Comparison of ENCODE assay signal across 1 mouse cellular context in the genomic region with DNA sequence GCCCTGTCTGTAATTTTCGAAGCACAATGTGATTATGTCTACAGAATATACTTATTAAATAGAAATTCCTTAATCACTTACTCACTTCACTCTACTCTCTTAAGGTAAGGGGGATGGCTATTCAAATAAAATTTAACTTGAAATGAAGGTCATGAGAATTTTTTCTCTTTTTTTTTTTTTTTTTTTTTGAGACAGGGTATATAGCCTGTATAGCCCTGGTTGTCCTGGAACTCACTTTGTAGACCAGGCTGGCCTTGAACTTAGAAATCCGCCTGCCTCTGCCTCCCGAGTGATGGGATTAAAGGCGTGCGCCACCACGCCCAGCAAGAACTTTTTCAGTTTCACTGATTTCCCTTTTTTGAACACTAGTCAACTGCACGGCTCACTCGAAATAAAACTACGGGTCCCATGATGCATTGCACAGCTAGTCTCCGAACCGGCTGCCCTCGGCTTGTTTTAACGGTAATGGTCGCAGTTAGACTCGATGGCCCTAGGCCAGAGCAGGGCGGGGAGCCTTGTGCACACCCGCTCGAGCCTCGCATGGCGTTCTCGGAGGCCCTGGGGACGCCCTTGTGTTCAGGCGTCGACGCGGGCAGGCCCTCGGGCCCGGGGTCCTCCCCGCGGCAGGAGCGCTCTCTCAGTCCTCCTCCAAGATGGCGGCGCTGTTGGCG.
A peak's percentile ranks its signal among the peaks of the same experiment; 100 is the strongest.
TF ChIP-seq lines count a peak whose summit lies in the region.

TSS of gene Nup205 (plus strand) at position 443 of the 671 bp plus-strand sequence.

TF ChIP-seq in MEL, 35 proteins besides CTCF, POLR2A, EP300 and RAD21 (continued from another document):
- no peak for TF ChIP-seq ZC3H11A (IDR thresholded peaks at IDR 0.05; ENCODE audit: low read depth, low read length)
- peak; percentile 81 for TF ChIP-seq SIN3A (IDR thresholded peaks at IDR 0.05; ENCODE audit: low read length)
- peak; percentile 81; the same call in 1 of the 2 replicates for TF ChIP-seq KAT2A (conservative IDR thresholded peaks at IDR 0.05; ENCODE audit: low read depth, low read length)
- TF ChIP-seq E2F4 (IDR thresholded peaks at IDR 0.05; ENCODE audit: borderline replicate concordance, low read depth, low read length), result no peak; the same call in 1 of the 2 replicates
- TF ChIP-seq POLR2AphosphoS5 (IDR thresholded peaks at IDR 0.05; ENCODE audit: borderline replicate concordance, low read depth, low read length), result no peak
- TF ChIP-seq TCF12 (IDR thresholded peaks at IDR 0.05; ENCODE audit: low read depth, low read length), result no peak
- no peak for TF ChIP-seq CHD1 (IDR thresholded peaks at IDR 0.05; ENCODE audit: low read depth, low read length)
- 0 out of 2 replicates have a peak, but pooled peaks have one; percentile 38 for TF ChIP-seq ELF1 (IDR thresholded peaks at IDR 0.05; ENCODE audit: low read depth, low read length)
- no peak for TF ChIP-seq CHD2 (IDR thresholded peaks at IDR 0.05; ENCODE audit: low read length)
- no peak for TF ChIP-seq GATA1 (IDR thresholded peaks at IDR 0.05; ENCODE audit: low read depth, low read length)
- 0 out of 2 replicates have a peak, but pooled peaks have one; percentile 4 for TF ChIP-seq MXI1 (IDR thresholded peaks at IDR 0.05; ENCODE audit: low read depth, low read length)
- TF ChIP-seq MAZ (IDR thresholded peaks at IDR 0.05; ENCODE audit: low read depth, low read length), result 0 out of 2 replicates have a peak, but pooled peaks have one; percentile 77
TF ChIP-seq in MEL: peak in this region for 12.
